Mouse (Mus musculus) kidney, adult 2 months (tissue): ENCODE measurements around the gene Timm8b. TPM values are rescaled to one million over a fixed set of nuclear protein-coding genes. Genes with fewer than 3 reads are reported as not detected.

Source experiments
- DNase-seq: peaks from one replicate; pipeline ENCODE4 v3.0.0; 2021
- H3K27ac ChIP-seq: fragments of 200-500 bp; 2 replicates; pipeline ENCODE4 v1.5.1; 2012; ENCODE audit warnings: low read depth, low read length, control low read depth, inconsistent platforms; ENCODE audit not compliant: insufficient read depth
- H3K27me3 ChIP-seq: fragments of 200-500 bp; replicated peaks from 2 replicates; pipeline ENCODE4 v1.6.1; 2012; ENCODE audit warnings: mild to moderate bottlenecking, moderate library complexity, low read length, inconsistent platforms; ENCODE audit not compliant: control insufficient read depth, insufficient read depth
- H3K36me3 ChIP-seq: fragments of 200-500 bp; 2 replicates; pipeline ENCODE4 v1.6.1; 2012; ENCODE audit warnings: mild to moderate bottlenecking, moderate library complexity, low read length, inconsistent platforms; ENCODE audit not compliant: control insufficient read depth, insufficient read depth
- H3K4me1 ChIP-seq: fragments of 200-500 bp; 2 replicates; pipeline ENCODE4 v1.6.1; 2011; ENCODE audit warnings: low read length; ENCODE audit not compliant: control insufficient read depth, insufficient read depth
- H3K4me3 ChIP-seq: fragments of 200-500 bp; 2 replicates; pipeline ENCODE4 v1.5.1; 2011; ENCODE audit warnings: mild to moderate bottlenecking, low read depth, low read length, control low read depth; ENCODE audit not compliant: insufficient read depth
- CTCF ChIP-seq: fragments of 200-500 bp; conservative IDR thresholded peaks from 2 replicates; pipeline ENCODE4 v1.5.1; 2011; ENCODE audit warnings: low read depth, mild to moderate bottlenecking, control low read depth, low read length, moderate library complexity, mixed read lengths; ENCODE audit not compliant: insufficient read depth, insufficient read length
- POLR2A ChIP-seq: fragments of 200-500 bp; IDR thresholded peaks from one replicate; pipeline ENCODE4 v1.6.1; 2011; ENCODE audit warnings: low read depth, low read length, control low read depth
- WGBS: fragments of 180-500 bp; shearing (Covaris S2); methylation state at CpG from one replicate; pipeline ENCODE4 v1.1.7; 2018; 5-methylcytosine and 5-hydroxymethylcytosine counted together
- polyA plus RNA-seq: library from polyadenylated mRNA; depleted of rRNA; stranded (reverse); fragments of >200 nt; gene quantifications from 2 replicates; pipeline ENCODE4 v1.2.3, GENCODE M21; 2012

The Timm8b gene
- polyA plus RNA-seq, 1 experiment, result 292 TPM

GRCm38 (mm10) chr9:50602055-50602845 lies 1.5 kb upstream of the Timm8b start:
- 55% methylated on average over 7 of the region's 7 CpGs for WGBS
- TF ChIP-seq CTCF (no peak), POLR2A (no peak)
- no peak overlapping the region for H3K27ac ChIP-seq
- H3K27me3 ChIP-seq, result no peaks in the 10 kb centered on the region
- H3K4me1 ChIP-seq, result peaks cover 6% of the 10 kb centered on the region
- peak overlapping the region; percentile 83 for H3K4me3 ChIP-seq
- peak; percentile 59 for DNase-seq
- peaks cover 4% of the 10 kb centered on the region for H3K36me3 ChIP-seq

- under 1% methylated on average over 24 of the region's 24 CpGs for WGBS
- DNase-seq, result no peak
- Histone ChIP-seq H3K27me3 (no peaks in the 10 kb centered on the region), H3K27ac (peak overlapping the region; percentile 87), H3K4me1 (peaks cover 6% of the 10 kb centered on the region), H3K4me3 (peak overlapping the region; percentile 83), H3K36me3 (no peaks in the 10 kb centered on the region; the same call in 1 of the 2 replicates)
- TF ChIP-seq POLR2A, result no peak
- TF ChIP-seq CTCF, result 0 out of 2 replicates have a peak, but pooled peaks have one; percentile 11
Observed at GRCm38 (mm10) chr9:50603998-50604324, 251 bp downstream of the Timm8b start.

- TF ChIP-seq CTCF (no peak), POLR2A (no peak)
- H3K4me1 ChIP-seq, result peaks cover 6% of the 10 kb centered on the region
- peak overlapping the region; percentile 87 for H3K27ac ChIP-seq
- H3K36me3 ChIP-seq, result no peaks in the 10 kb centered on the region; the same call in 1 of the 2 replicates
- DNase-seq, result no peak
- WGBS, result under 1% methylated on average over 6 of the region's 6 CpGs
- peak overlapping the region; percentile 83 for H3K4me3 ChIP-seq
- H3K27me3 ChIP-seq, result no peaks in the 10 kb centered on the region
Observed at GRCm38 (mm10) chr9:50604338-50604737, 628 bp downstream of the Timm8b start.

GRCm38 (mm10) chr9:50612115-50612514 lies 8.4 kb downstream of the Timm8b start:
- Histone ChIP-seq H3K36me3 (no peaks in the 10 kb centered on the region; the same call in 1 of the 2 replicates), H3K27ac (no peak overlapping the region), H3K4me1 (peaks cover 5% of the 10 kb centered on the region; the same call in 1 of the 2 replicates), H3K4me3 (no peak overlapping the region), H3K27me3 (no peaks in the 10 kb centered on the region)
- WGBS, result 75% methylated on average over 4 of the region's 4 CpGs
- no peak for TF ChIP-seq POLR2A
- TF ChIP-seq CTCF, result no peak
- no peak for DNase-seq

- peaks cover 5% of the 10 kb centered on the region; the same call in 1 of the 2 replicates for H3K4me1 ChIP-seq
- H3K27ac ChIP-seq, result no peak overlapping the region
- DNase-seq, result no peak
- peak overlapping the region; percentile 88 for H3K4me3 ChIP-seq
- WGBS, result 32% methylated on average over 11 of the region's 11 CpGs
- no peaks in the 10 kb centered on the region; the same call in 1 of the 2 replicates for H3K36me3 ChIP-seq
- no peak for TF ChIP-seq POLR2A
- TF ChIP-seq CTCF, result no peak
- no peaks in the 10 kb centered on the region for H3K27me3 ChIP-seq
Observed at GRCm38 (mm10) chr9:50616161-50616560, 12.5 kb downstream of the Timm8b start.

- H3K27ac ChIP-seq, result peak within 1 kb of the TSS; percentile 73
- TF ChIP-seq POLR2A (no peak), CTCF (no peak)
Observed at GRCm38 (mm10) chr9:50616766-50617603, 13.3 kb downstream of the Timm8b start, which contains the start of the genes Pih1d2 and Nkapd1. Gene Pih1d2, plus strand, starts transcription at chr9:50617321. Gene Nkapd1, minus strand, starts transcription at chr9:50617464.

More at GRCm38 (mm10) chr9:50616766-50617603, 13.3 kb downstream of the Timm8b start, which contains the start of the genes Pih1d2 and Nkapd1:
- peak within 1 kb of the TSS; percentile 88 for H3K4me3 ChIP-seq
- H3K27me3 ChIP-seq, result no peaks in the 10 kb centered on the region
- under 1% methylated on average over 79 of the region's 81 CpGs for WGBS
- H3K4me1 ChIP-seq, result peaks cover 5% of the 10 kb centered on the region; the same call in 1 of the 2 replicates
- no peaks in the 10 kb centered on the region; the same call in 1 of the 2 replicates for H3K36me3 ChIP-seq
- peak; percentile 95 for DNase-seq
